Mouse (Mus musculus) kidney, postnatal 0 days (tissue): ENCODE results near the gene Nudt17. TPM values are rescaled to one million over a fixed set of nuclear protein-coding genes. Genes with fewer than 3 reads are reported as not detected.
A peak's percentile ranks its signal among the peaks of the same experiment; 100 is the strongest.

Experiments used
- ATAC-seq: fragments of 200-750 bp; cut with Nextera tagmentation; replicated peaks from 2 replicates; pipeline ENCODE4 v1.8.0; 2017; ENCODE audit warnings: low read depth, moderate number of reproducible peaks, moderate TSS enrichment, moderate library complexity; ENCODE audit not compliant: low FRiP score
- DNase-seq: peaks from one replicate; pipeline ENCODE4 v3.0.0-alpha.2; 2016; ENCODE audit warnings: low spot score
- H3K27ac ChIP-seq: fragments of 300-500 bp; sonication (generic); 2 replicates; pipeline ENCODE4 v1.5.1; 2014; ENCODE audit warnings: mild to moderate bottlenecking
- H3K27me3 ChIP-seq: fragments of 300-500 bp; sonication (generic); 2 replicates; pipeline ENCODE4 v1.6.1; 2014; ENCODE audit warnings: low read length, mixed read lengths; ENCODE audit not compliant: insufficient read depth
- H3K36me3 ChIP-seq: fragments of 300-500 bp; sonication (generic); 2 replicates; pipeline ENCODE4 v1.6.1; 2014; ENCODE audit warnings: low read length, mixed read lengths; ENCODE audit not compliant: insufficient read depth
- H3K4me1 ChIP-seq: fragments of 300-500 bp; sonication (generic); replicated peaks from 2 replicates; pipeline ENCODE4 v1.6.1; 2014; ENCODE audit warnings: antibody characterized with exemption, low read length, mixed read lengths; ENCODE audit not compliant: insufficient read depth
- H3K4me2 ChIP-seq: fragments of 300-500 bp; sonication (generic); 2 replicates; pipeline ENCODE4 v1.6.1; 2014; ENCODE audit warnings: mild to moderate bottlenecking, low read length, moderate library complexity, mixed read lengths
- H3K4me3 ChIP-seq: fragments of 300-500 bp; sonication (generic); replicated peaks from 2 replicates; pipeline ENCODE4 v1.5.1; 2014; ENCODE audit warnings: low read depth, low read length
- H3K9ac ChIP-seq: fragments of 300-500 bp; sonication (generic); 2 replicates; pipeline ENCODE4 v1.6.1; 2014; ENCODE audit warnings: low read depth, low read length
- H3K9me3 ChIP-seq: fragments of 300-500 bp; sonication (generic); replicated peaks from 2 replicates; pipeline ENCODE4 v1.6.1; 2016; ENCODE audit warnings: low read length, inconsistent platforms, mixed read lengths
- CTCF ChIP-seq: IDR thresholded peaks from 2 replicates; pipeline ENCODE4 v1.5.1; 2016; ENCODE audit warnings: antibody characterized with exemption, low read depth, mild to moderate bottlenecking, moderate library complexity
- WGBS: fragments of 180-500 bp; shearing (Covaris S2); extraction: QIAGEN DNeasy Blood & Tissue Kit; methylation state at CpG from one replicate; pipeline ENCODE4 v1.1.7; 2014; 5-methylcytosine and 5-hydroxymethylcytosine counted together
- polyA plus RNA-seq: library from polyadenylated mRNA; unstranded; fragments of >200 nt; fragmentation: Nextera tagmentation; extraction: Ambion mirVana; gene quantifications from 2 replicates; pipeline ENCODE4 v1.2.1, GENCODE M21; 2015

Nudt17 gene
- polyA plus RNA-seq, 1 experiment from 2014 or later, result 8.2 TPM

GRCm38 (mm10) chr3:96737013-96737740 lies 28.8 kb upstream of the Nudt17 start:
- Histone ChIP-seq H3K4me2 (no peak overlapping the region), H3K27ac (no peak overlapping the region), H3K4me1 (0 out of 2 replicates have a peak, but pooled peaks cover 4% of the 10 kb centered on the region), H3K9ac (no peak overlapping the region), H3K27me3 (no peaks in the 10 kb centered on the region), H3K36me3 (no peaks in the 10 kb centered on the region), H3K4me3 (no peak overlapping the region), H3K9me3 (no peaks in the 10 kb centered on the region)
- no peak for TF ChIP-seq CTCF
- no peak for ATAC-seq
- DNase-seq, result no peak
- WGBS, result 44% methylated on average over 1 of the region's 1 CpGs

GRCm38 (mm10) chr3:96735200-96735599 lies 26.8 kb upstream of the Nudt17 start:
- ATAC-seq (no peak), DNase-seq (no peak)
- H3K27me3 ChIP-seq, result no peaks in the 10 kb centered on the region
- 0 out of 2 replicates have a peak, but pooled peaks cover 6% of the 10 kb centered on the region for H3K4me1 ChIP-seq
- WGBS, result 82% methylated on average over 2 of the region's 2 CpGs
- no peak overlapping the region for H3K27ac ChIP-seq
- H3K4me2 ChIP-seq, result no peak overlapping the region
- H3K36me3 ChIP-seq, result no peaks in the 10 kb centered on the region
- H3K9me3 ChIP-seq, result no peaks in the 10 kb centered on the region
- no peak overlapping the region for H3K4me3 ChIP-seq
- no peak overlapping the region for H3K9ac ChIP-seq
- no peak for TF ChIP-seq CTCF

DNA sequence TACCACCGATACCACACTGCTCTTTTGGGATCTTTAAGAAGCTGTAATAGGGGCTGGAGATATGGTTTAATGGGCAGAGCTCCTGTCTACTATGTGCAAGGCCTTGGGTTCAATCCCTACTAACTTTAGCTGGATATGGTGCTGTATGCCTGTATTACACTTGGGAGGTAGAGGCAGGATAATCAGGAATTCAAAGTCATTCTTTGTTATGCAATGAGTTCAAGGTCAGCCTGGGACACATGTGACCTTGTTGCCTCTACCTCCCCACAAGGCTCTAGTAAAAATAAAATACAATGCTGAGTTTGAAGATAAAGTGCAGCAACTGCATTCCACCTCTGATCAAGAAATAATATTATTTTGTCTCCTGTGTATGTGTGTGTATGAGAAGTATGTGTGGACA lies 25.6 kb upstream of the Nudt17 start:
- H3K4me2 ChIP-seq, result no peak overlapping the region
- WGBS, result 95% methylated on average over 1 of the region's 1 CpGs
- H3K9me3 ChIP-seq, result no peaks in the 10 kb centered on the region
- no peak overlapping the region for H3K9ac ChIP-seq
- ATAC-seq (no peak), DNase-seq (no peak)
- no peak overlapping the region for H3K27ac ChIP-seq
- H3K4me1 ChIP-seq, result peaks cover 12% of the 10 kb centered on the region
- no peak for TF ChIP-seq CTCF
- no peaks in the 10 kb centered on the region for H3K27me3 ChIP-seq
- no peak overlapping the region for H3K4me3 ChIP-seq
- no peaks in the 10 kb centered on the region for H3K36me3 ChIP-seq

- no peaks in the 10 kb centered on the region for H3K9me3 ChIP-seq
- no peaks in the 10 kb centered on the region for H3K27me3 ChIP-seq
- no peak overlapping the region for H3K27ac ChIP-seq
- WGBS, result 72% methylated on average over 5 of the region's 5 CpGs
- no peak overlapping the region for H3K4me2 ChIP-seq
- no peaks in the 10 kb centered on the region for H3K36me3 ChIP-seq
- no peak overlapping the region for H3K9ac ChIP-seq
- H3K4me1 ChIP-seq, result peaks cover 18% of the 10 kb centered on the region
- no peak overlapping the region for H3K4me3 ChIP-seq
- TF ChIP-seq CTCF, result no peak
- DNase-seq (no peak), ATAC-seq (no peak)
Observed at GRCm38 (mm10) chr3:96730785-96731184, 22.4 kb upstream of the Nudt17 start.

DNA sequence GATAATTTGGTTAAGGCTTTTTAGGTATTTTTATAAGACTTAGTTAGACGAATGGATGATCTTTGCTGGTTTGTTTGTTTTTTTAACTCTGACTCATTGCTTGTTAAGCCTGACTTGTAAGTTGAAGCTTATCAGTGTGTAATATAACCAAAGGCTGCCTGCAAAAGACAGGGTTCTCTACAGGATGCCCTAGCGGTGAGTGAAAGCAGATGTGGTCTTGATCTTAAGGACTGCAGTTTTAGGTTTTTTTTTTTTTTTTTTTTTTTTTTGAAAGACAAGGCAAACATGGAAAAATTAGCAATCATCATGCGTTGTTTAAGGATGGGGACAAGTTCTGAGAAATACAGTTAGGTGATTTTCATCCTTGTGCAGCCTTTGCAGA lies 21.0 kb upstream of the Nudt17 start:
- H3K9me3 ChIP-seq, result no peaks in the 10 kb centered on the region
- 40% methylated on average over 3 of the region's 3 CpGs for WGBS
- peak; percentile 34; the same call in 1 of the 2 replicates for TF ChIP-seq CTCF
- no peak overlapping the region for H3K27ac ChIP-seq
- peaks cover 18% of the 10 kb centered on the region for H3K4me1 ChIP-seq
- peak overlapping the region; percentile 67; the same call in 1 of the 2 replicates for H3K4me2 ChIP-seq
- ATAC-seq, result no peak
- H3K36me3 ChIP-seq, result no peaks in the 10 kb centered on the region
- no peaks in the 10 kb centered on the region for H3K27me3 ChIP-seq
- no peak overlapping the region for H3K4me3 ChIP-seq
- H3K9ac ChIP-seq, result no peak overlapping the region
- DNase-seq, result peak; percentile 56

GRCm38 (mm10) chr3:96728634-96729402 lies 20.5 kb upstream of the Nudt17 start:
- Histone ChIP-seq H3K36me3 (no peaks in the 10 kb centered on the region), H3K4me3 (peak overlapping the region; percentile 76), H3K9ac (peak overlapping the region; percentile 74; the same call in 1 of the 2 replicates), H3K4me2 (peak overlapping the region; percentile 67), H3K9me3 (no peaks in the 10 kb centered on the region), H3K27ac (no peak overlapping the region; the same call in 1 of the 2 replicates), H3K27me3 (no peaks in the 10 kb centered on the region), H3K4me1 (peaks cover 18% of the 10 kb centered on the region)
- WGBS, result 48% methylated on average over 7 of the region's 7 CpGs
- no peak for TF ChIP-seq CTCF
- DNase-seq (no peak), ATAC-seq (no peak)
